Mouse (Mus musculus) brain, embryonic 14.5 days (tissue): Measurements from ENCODE around the gene Gnb5. TPM values are rescaled to one million over a fixed set of nuclear protein-coding genes. Genes with fewer than 3 reads are reported as not detected.

Source experiments
- DNase-seq: peaks from one replicate; pipeline ENCODE4 v3.0.0-alpha.2; 2011; ENCODE audit warnings: low read depth
- CTCF ChIP-seq: fragments of 200-500 bp; IDR thresholded peaks from 2 replicates; pipeline ENCODE4 v1.5.1; 2012; ENCODE audit warnings: inconsistent platforms, mild to moderate bottlenecking, moderate library complexity, borderline replicate concordance; ENCODE audit not compliant: insufficient read depth, insufficient read length; ENCODE audit errors: extremely low read depth
- POLR2A ChIP-seq: fragments of 200-500 bp; IDR thresholded peaks from 2 replicates; pipeline ENCODE4 v1.6.1; 2012; ENCODE audit warnings: mild to moderate bottlenecking, inconsistent platforms, borderline replicate concordance; ENCODE audit not compliant: poor library complexity, insufficient read depth, insufficient read length, severe bottlenecking; ENCODE audit errors: extremely low read depth
- polyA plus RNA-seq: library from polyadenylated mRNA; depleted of rRNA; stranded (reverse); fragments of >200 nt; gene quantifications from 2 replicates; pipeline ENCODE4 v1.2.3, GENCODE M21; 2012; rRNA removed

Gene Gnb5
- polyA plus RNA-seq, 1 experiment = 53.1 TPM

DNA sequence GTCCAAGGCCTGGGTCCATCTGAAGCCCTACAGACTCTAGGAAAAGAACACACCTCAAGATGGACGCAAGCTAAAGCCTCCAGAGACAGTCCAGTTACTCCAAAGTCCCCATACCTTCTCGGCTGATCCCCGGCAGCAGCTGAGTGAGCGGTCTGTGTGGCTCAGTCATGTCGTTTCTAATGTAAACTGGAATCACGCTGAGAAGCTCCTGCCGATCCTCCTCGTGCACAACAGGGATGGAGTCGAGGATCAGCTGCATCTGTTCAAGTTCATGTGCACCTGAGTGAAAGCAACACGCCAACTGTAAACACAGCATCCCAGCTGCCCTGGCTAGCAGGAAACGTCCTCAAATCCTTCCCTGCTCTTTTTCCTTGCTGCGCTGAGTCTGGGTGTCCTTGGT is 87.2 kb downstream of the Gnb5 start:
- DNase-seq = no peak
- TF ChIP-seq CTCF (no peak), POLR2A (no peak)

Other genes starting within 250 kb of the Gnb5 start
- 37.3 and 62.0 TPM in 2 replicates for gene Myo5a, start 235.3 kb upstream of the Gnb5 start, polyA plus RNA-seq
- 0.40 and 0.64 TPM in 2 replicates for gene Myo5c, start 74.3 kb upstream of the Gnb5 start, polyA plus RNA-seq
- 0.05 and 0.08 TPM in 2 replicates for gene Bcl2l10, start 41.5 kb downstream of the Gnb5 start, polyA plus RNA-seq
- 69.1 and 117 TPM in 2 replicates for gene Mapk6, start 103.7 kb downstream of the Gnb5 start, polyA plus RNA-seq
- 11.7 and 24.0 TPM in 2 replicates for gene Leo1, start 135.2 kb downstream of the Gnb5 start, polyA plus RNA-seq